Mouse (Mus musculus) monocyte, adult 2 months (primary cell): Measurements from ENCODE around the gene Angpt4.

Source experiments
- DNase-seq, 2 experiments: peaks; one replicate each; pipeline ENCODE4 v3.0.0; 2022; ENCODE audit warnings: low spot score in 2 of 2, low read depth in 1 of 2

Gene Angpt4

GRCm38 (mm10) chr2:151910919-151911500 is at the start of gene Angpt4:
Gene Angpt4, plus strand, starts transcription at chr2:151911210.
- no peak for DNase-seq

DNA sequence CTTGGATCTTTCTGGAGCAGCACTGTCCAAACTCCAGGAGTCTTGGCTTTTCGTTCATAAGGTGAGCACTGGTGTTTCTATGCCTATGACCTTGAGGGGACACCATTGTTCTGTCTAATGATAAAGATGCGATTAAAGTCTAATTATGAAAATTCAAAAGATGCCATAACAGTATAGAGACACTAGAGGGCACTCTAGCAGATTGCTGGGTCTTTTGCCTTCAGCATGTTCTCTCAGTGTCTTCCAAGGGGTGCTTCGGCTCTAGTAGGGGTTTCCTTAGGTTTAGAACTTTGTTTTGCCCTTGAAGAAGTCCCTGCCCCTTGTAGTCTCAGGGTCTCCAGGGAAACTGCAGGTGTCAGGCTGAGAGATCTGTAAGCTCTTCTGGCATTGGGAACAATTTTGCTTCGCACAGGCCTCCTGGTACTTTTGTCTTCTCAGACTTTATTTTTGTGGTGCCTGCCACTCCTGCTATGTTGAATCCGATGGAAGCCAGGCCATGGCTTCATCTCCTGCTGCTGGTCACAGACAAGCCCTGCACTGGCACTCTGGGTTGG is 48.7 kb upstream of the Angpt4 start:
- no peak for DNase-seq

DNA sequence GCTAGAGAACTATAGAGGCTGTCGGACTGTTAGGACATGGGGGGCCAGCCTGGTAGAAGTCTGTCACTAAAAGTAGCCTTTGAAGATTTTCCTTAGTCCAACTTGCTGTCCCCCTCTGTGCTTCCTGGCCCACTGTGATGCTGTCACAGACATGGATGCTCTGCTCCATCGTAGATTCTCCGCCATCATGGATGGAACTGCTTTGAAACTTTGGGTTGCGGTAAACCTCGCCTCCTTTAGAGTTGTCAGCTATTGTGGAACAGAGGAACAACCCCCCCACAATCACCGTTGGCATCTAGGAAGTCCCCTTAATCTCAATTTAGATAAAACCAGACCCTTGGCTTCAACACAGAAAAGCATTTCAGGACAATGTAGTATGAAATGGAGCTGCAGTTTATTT is 46.1 kb upstream of the Angpt4 start:
- no peak for DNase-seq

DNA sequence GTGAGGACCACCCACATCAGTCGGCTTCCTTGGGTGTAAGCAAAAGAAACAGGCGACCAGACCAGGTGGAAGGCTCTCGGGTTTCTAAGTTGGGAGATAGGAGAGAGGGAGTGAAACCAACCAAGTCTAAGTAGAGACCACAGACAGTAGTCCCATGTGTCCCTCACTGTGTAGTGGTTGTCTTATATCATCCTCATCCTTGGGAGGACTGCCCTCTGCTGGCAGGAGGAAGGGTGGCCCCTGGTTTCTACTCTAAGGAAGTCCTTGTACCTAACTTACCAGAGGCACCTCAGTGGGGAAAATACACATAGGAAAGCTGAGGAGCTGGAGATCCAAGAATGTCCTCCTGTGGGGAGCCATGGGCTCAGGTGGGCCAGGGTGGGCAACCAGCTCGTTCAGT is 44.5 kb upstream of the Angpt4 start:
- no peak for DNase-seq

DNA sequence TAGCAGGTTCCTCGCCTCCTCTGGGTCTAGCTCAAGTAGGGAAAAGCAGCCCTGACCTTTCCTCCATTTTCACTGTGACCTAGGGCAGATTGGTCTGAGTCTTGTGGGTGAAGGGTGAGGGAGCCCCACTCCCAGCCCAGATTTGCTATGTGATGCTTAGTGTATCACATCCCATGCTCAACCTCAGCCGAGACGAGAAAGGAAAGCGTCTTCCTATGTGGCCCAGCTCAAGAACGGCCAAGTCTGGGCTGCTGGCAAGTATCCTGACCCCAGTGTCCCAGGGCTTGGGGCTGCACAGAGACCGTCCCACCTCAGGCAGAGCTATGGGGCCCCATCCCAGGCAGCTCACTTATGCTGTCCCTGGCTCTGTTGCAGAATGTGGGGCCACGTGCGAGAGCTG is 42.8 kb upstream of the Angpt4 start:
- DNase-seq, result no peak

GRCm38 (mm10) chr2:151874551-151874950 is 36.5 kb upstream of the Angpt4 start:
- no peak for DNase-seq

- no peak for DNase-seq
Measured at GRCm38 (mm10) chr2:151876012-151876485, 35.0 kb upstream of the Angpt4 start.

- no peak for DNase-seq
Measured at GRCm38 (mm10) chr2:151878645-151879044, 32.4 kb upstream of the Angpt4 start.

DNA sequence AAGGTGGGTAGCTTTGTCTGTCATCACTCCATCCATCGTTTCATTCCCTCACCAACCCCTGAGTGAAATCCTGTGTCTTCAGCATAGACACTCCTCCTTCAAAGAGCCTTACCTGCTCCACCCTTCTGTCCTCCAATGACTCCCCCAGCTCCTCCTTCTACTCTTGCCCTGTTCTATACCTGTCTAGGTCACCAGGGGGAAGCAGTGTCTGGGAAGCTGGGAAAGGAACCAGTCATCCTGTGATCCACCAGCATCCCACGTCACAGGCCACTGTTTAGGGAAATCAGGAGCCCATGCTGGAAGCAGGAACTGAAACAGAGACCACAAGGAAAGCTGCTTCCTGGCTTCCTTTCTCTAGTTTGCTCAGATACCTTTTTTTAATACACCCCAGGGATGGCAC is 31.2 kb upstream of the Angpt4 start:
- DNase-seq, result no peak

DNA sequence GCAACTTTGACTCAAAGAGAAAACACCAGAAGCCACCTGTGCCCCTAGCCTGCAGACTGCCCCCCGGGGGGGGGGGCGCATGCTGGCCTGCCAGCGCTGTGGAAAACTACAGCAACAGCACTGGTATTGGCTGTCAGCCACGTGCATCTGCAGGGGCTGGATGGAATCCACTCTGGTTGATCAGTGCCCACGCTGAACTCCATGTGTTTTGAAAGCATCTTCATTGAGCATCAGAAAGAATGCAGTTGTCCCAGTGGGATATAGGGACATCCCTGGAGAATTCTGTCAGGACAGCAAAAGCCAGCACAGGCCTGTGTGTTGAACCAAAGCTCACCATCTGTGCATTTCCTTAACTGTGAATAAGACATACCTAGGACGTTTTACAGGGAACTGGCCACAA is 20.0 kb upstream of the Angpt4 start:
- DNase-seq, result no peak

- DNase-seq, result no peak
Measured at GRCm38 (mm10) chr2:151893122-151893774, 17.8 kb upstream of the Angpt4 start.

DNA sequence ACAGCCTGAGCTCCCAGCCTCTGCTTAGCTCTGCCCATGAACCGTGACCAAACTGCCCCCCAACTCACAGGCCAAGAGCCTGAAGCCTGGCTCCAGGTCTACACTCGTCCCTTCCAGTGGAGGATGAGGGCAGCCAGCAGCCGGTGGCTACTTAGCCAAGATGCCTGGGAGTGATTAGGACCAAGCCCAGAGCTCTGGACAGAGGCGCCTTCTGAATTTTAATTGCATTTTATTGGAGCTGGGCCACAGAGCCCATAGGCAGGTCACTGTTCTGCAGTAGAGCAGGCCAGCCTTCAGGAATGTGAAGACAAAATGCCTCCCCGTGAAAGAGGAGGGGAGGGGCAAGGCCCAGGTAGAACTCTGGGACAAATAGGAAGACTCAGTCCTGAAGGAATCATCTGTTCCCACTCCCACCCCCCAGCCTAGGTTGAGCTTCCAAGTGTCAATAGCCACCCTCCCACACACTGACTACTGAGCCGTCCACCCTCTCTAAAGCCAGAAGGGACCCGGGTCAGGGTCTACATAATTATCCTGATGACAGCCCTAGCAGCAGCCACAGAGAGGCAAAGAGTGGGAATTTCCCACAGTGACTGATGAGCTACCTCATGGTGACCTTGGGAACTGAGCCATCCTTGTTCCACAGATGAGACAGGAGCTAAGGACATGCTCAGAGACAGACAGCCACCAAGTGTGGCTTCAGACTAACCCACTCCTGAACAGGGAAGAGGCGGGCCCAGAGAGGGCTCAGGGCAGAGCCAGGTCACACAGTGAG is 16.6 kb upstream of the Angpt4 start:
- no peak for DNase-seq

GRCm38 (mm10) chr2:151895911-151896310 is 15.1 kb upstream of the Angpt4 start:
- DNase-seq, result no peak

GRCm38 (mm10) chr2:151898106-151898505 is 12.9 kb upstream of the Angpt4 start:
- no peak for DNase-seq

DNA sequence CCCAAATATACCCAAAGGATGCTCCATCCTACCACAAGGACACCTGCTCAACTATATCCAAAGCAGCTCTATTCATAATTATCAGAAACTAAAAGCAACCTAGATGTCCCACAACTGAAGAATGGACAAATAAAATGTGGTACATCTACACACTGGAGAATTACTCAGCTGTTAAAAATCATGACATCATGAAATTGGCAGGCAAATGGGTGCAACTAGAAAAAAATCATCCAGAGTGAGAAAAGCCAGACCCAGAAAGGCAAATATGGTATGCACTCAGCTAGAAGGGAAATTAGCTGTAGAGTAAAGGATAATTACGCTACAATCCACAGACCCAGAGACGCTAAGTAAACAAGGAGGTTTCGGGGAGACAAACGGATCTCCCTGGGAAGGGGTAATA is 10.2 kb upstream of the Angpt4 start:
- DNase-seq, result no peak

- no peak for DNase-seq
Measured at GRCm38 (mm10) chr2:151903267-151903666, 7.7 kb upstream of the Angpt4 start.

DNA sequence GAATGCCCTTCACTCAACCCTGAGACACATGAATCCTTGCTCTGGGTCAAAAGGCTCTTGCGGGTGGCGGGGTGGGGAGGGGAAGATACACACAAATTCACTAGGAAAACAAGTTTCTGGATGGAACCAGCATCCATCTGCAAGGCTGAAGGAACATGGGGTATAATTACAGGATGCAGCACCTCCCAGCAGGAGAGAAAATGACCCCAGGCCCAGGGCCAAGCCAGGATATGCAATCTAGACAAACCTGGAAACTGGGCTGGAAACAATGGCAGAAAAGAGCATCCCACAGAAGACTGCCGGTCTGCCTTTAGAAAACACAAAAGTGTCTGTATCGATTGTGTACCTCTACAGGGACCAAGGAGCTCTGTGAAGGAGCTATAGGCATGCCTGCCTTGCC is 7.1 kb upstream of the Angpt4 start:
- no peak for DNase-seq

GRCm38 (mm10) chr2:151904636-151905035 is 6.4 kb upstream of the Angpt4 start:
- no peak for DNase-seq

GRCm38 (mm10) chr2:151907020-151907419 is 4.0 kb upstream of the Angpt4 start:
- DNase-seq, result no peak

GRCm38 (mm10) chr2:151909386-151909785 is 1.6 kb upstream of the Angpt4 start:
- DNase-seq, result no peak

DNA sequence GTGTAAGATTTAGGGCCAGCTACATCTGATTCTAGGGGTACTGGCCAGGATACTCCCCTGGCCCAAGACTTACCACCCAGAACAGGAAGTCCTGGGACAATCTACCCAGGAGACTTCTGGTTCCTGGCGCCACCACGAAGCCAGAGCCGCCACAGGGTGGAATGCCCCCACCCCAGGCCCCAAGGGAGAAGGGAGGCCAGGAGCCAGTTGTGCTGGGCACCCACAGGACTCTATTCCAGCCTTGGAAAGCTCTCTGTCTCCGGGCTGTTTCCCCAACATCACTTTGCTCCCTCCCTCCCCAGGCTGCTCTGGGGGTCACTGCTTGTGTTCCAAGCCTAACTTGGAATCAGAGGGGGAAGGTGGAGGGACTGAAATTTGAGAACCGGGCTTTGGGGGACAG is 512 bp upstream of the Angpt4 start:
- no peak for DNase-seq

DNA sequence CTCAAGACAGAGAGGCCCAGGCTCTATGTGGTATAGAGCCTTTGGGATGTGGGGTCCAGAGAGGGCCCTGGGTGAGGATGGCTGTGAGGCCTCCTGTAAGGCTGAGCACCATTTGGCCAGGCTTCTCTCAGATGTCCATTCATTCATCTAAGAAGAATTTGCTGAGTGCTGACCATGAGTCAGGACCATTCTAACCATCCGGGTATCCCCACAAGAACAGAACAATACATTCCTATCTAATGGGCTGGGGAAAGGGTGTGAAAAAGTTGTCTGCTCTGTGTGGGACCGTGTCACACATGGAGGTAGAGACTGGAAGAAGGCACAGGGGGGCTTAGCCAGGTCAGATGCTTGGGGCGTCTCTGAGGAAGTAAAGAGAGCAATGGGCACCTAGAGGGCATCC is 741 bp downstream of the Angpt4 start:
- no peak for DNase-seq
